Mouse (Mus musculus): Measurements from ENCODE around the gene Xpnpep1.

DNA sequence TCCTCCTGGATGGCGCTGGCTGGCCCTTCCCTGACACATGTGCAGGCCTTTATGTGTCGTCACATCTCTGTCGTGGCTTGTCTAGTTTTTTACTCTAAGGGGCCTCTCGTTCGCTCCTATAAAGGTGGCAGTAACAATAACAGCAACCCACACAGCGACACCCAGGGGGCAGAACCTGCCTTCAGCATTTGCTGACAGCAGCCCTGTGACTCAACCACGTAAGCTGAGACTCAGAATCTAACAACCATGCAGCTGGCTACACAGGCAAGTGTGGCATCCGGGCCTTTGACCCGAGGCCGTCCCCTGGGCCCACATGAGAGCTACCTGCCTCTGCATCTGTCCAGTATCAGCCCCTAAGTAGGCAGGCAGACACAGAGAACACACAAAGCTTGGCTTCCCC is 18.5 kb downstream of the Xpnpep1 start:
- TF ChIP-seq CTCF (IDR thresholded peaks at IDR 0.05) (no peak), EP300 (IDR thresholded peaks at IDR 0.05; ENCODE audit: insufficient read depth, low read depth, low read length) (no peak), POLR2A (IDR thresholded peaks at IDR 0.05; ENCODE audit: insufficient read depth, low read depth, low read length) (no peak)
